Mouse (Mus musculus): ENCODE results near the gene Gldc.
"Not testable (repeated sequence)": the region's sequence is repeated elsewhere in the genome, so short reads cannot be mapped to it uniquely, and the experiment has no call there.

The Gldc gene

GRCm38 (mm10) chr19:30174919-30175571 lies at the start of gene Gldc:
Gene Gldc (minus strand): TSS chr19:30175429.
- DNase-seq (ENCODE audit: extremely low spot score, low read depth, low spot score): no peak

DNA sequence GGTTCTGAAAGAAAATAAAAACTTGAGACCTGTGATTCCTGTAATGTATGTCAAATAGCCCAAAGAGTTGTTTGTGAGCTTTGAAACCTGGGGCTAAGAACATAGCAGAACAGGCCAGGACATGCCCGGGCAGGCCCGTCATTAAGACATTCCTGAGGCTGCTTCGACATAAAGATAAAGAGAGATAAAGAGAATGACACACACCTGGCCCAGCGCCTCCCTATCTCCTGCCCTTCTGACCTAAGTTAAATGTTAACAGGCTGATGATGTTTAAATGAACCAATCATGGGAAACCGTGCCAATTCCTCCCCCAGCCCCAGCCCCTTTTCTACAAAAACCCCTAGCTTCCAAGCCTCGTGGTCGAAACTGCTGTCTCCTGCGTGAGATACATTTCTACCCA lies 47.4 kb upstream of the Gldc start:
- not testable (repeated sequence) for DNase-seq (ENCODE audit: extremely low spot score, low read depth, low spot score)

DNA sequence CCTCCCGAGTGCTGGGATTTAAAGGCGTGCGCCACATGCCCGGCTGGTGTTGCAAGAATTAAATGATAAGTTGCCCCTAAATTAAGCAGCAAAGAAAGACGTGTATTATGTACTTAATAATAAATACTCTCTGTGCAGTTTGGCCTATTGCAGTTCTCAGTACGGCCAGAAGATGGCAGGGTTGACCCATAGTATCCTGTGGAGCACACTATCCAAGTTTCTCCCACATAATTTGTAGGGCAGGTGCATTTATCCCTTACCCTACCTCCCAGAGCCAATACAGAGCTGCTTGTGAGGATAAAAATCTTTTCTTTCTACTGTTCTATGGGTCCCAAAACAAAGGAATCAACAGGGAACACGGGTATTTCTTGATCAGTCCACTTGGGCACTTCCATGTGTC lies 42.1 kb upstream of the Gldc start:
- peak; percentile 52 for DNase-seq (ENCODE audit: extremely low spot score, low read depth, low spot score)

GRCm38 (mm10) chr19:30216186-30216585 lies 41.0 kb upstream of the Gldc start:
- DNase-seq (ENCODE audit: extremely low spot score, low read depth, low spot score): no peak

- DNase-seq (ENCODE audit: extremely low spot score, low read depth, low spot score): not testable (repeated sequence)
These were observed 40.5 kb upstream of the Gldc start for GRCm38 (mm10) chr19:30215736-30216135.

GRCm38 (mm10) chr19:30214026-30214425 lies 38.8 kb upstream of the Gldc start:
- no peak for DNase-seq (ENCODE audit: extremely low spot score, low read depth, low spot score)

GRCm38 (mm10) chr19:30209006-30209405 lies 33.8 kb upstream of the Gldc start:
- DNase-seq (ENCODE audit: extremely low spot score, low read depth, low spot score): not testable (repeated sequence)

DNA sequence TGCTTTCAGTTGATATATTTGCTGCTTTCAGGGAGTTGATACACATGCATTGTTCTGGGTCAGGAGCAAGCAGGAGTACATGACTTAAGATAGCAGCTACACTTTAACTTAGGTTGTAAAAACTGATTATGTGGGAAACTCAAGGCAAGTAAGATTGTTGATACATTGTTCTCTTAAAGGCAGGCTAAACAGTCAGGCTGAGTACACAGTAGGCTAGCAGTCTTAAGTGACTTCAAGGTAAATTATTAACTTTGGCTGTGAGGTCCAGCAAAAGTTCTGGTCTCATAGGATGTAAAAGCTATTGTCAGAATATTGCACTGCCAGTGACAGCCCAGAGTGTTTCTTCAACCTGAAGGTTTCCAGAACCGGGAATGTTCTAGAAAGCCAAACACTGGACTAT lies 31.8 kb upstream of the Gldc start:
- no peak for DNase-seq (ENCODE audit: extremely low spot score, low read depth, low spot score)

- DNase-seq (ENCODE audit: extremely low spot score, low read depth, low spot score): no peak
These were observed 30.6 kb upstream of the Gldc start for GRCm38 (mm10) chr19:30205874-30206273.

DNA sequence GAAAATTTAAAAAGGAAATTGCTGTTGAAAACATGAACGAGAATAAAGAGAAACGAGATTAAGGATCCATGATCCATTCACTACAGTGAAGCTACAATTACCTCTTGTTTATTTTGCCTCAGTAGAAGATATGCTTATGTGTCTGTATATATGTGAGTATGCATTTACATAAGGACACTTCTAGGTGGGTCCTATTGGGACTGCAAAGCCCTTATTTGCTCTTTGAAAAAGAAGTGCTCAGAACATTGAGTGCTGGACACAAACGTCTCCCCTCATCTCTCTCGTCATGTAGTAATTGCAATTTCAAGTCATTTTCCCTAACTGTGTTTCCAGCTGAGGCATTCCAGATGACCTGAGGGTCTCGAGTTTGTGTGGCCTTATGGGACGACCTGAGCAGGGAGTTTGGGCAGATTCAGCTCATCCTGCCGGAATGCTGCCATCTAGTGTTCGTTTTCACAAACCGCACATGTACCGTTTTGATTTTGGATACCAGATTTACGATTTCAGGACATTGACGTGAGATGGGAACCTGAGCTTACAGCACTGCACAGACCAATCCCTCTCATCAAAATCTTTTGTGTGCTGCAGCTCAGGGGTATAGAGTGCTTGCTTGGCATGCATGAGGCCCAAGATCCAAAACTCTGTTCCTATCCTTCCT lies 30.1 kb upstream of the Gldc start:
- peak; percentile 80 for DNase-seq (ENCODE audit: extremely low spot score, low read depth, low spot score)

- DNase-seq (ENCODE audit: extremely low spot score, low read depth, low spot score): no peak
These were observed 26.9 kb upstream of the Gldc start for GRCm38 (mm10) chr19:30202177-30202576.

DNA sequence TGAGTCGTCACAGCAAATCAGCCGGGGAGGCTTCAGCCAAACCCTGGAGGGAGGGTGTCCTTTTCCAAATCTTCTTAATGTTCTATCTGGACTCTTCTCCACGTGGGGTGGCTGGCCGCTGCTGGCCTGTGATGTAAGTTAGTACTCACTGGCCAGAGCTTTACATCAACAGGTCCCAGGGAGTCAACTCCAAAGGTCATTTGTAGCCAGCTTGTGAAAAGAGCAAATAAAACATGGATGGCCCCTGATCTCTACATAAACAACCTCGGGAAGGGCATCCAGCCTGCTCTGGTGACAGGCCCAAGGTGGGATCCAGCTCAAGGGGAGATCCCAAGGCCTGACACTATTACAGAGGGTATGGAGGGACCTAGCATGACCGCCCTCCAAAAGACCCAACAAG lies 19.8 kb upstream of the Gldc start:
- no peak for DNase-seq (ENCODE audit: extremely low spot score, low read depth, low spot score)

GRCm38 (mm10) chr19:30187232-30187631 lies 12.0 kb upstream of the Gldc start:
- DNase-seq (ENCODE audit: extremely low spot score, low read depth, low spot score): no peak

- DNase-seq (ENCODE audit: extremely low spot score, low read depth, low spot score): no peak
These were observed 10.3 kb upstream of the Gldc start for GRCm38 (mm10) chr19:30185536-30185935.

DNA sequence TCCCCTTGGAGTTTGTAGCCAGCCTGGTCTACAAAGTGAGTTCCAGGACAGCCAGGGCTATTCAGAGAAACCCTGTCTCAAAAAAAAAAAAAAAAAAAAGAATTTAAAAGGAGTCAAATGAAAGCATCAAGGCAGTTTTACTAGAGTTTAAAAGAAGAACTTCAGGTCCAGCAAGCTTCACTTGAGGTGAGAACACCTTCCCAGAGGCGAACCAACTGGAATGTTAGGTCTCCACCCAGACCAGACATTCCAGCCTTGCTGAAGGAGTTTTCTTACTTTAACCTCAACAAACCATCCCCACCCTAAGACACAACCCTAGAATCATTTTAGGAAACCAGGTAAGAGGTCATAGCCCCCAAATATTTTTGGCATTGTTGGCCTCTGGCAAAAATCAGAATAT lies 4.8 kb upstream of the Gldc start:
- DNase-seq (ENCODE audit: extremely low spot score, low read depth, low spot score): no peak

DNA sequence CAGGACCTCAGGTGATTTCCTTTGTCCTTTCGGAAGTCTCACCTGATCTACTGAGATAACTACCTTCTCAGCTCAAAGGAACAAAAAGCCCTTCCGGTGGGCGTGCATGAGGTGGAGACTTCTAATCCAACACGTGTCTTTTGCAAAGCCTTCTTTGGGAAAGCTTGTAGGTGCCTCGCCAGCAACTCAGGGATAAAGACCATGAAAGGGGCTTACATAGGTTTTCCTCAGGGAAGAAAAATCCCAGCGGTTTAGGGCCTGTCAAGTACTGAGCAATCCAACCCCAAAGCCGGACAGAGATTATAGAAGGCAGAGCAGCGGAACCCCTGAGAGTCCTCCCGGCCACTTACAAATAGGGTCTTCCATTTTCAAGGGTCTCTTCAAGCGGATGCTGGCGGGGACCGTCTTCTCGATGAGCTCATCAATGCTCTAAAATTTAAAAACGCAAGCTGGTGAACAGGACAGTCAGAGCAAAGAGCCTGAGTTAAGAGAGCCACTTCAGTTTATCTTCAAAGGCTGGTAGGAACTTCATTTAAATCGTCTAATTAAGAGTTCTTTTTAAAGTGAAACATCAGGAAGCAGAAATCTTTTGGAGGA lies 1.1 kb downstream of the Gldc start:
- DNase-seq (ENCODE audit: extremely low spot score, low read depth, low spot score): no peak

GRCm38 (mm10) chr19:30171346-30172055 lies 3.7 kb downstream of the Gldc start:
- DNase-seq (ENCODE audit: extremely low spot score, low read depth, low spot score): no peak

DNA sequence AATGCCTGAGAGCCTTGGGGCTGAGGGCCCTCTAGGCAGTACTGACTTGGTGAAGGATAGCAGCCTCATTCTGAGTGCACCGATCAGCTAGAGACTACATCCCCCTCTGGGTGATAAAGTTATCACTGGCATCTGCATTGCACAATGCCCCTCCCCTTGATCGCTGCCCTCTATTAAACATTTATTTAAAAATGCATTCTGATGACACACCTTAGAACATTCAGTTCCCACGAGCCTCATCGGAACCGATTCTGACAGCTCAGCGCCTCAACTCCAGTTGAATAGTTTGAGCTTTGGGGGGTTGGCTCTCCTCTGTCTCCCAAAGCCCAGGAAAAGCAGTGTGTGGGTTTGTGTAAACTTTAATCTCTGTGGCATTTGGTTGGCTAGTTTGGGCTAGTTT lies 4.9 kb downstream of the Gldc start:
- DNase-seq (ENCODE audit: extremely low spot score, low read depth, low spot score): no peak

DNA sequence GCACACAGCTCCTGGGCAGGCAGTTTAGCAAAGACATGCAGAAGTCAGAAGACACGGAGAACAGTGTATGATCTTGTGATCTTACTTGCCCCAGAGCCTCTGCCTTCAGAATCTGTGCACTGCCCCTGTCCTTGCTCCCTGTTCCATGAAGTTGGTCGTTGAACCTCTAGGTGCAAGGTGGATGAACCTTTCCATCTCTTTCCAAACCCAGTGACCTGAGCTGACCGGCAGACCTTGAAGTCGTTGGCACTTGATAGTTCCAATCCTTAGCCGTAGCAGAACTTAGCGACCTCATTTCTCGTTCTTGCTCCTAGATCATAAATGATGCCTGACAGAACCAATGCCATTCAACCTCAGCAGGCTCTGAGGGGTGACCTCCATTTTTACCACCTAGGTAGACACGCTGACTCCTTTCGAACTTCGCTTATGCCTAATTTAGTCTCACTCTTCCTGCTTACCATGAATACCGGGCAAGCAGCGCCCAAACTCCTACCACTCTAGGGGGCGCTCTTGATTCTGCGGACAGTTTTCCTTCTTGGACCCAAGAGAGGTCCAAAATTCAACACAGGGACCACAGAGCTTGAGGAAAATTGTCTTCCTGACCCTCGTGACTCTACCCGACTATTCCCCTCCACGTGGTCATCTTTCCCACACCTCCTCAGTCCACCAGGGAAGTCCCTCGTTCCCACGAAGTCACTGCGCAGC lies 8.3 kb downstream of the Gldc start:
- no peak for DNase-seq (ENCODE audit: extremely low spot score, low read depth, low spot score)

GRCm38 (mm10) chr19:30164228-30164627 lies 11.0 kb downstream of the Gldc start:
- DNase-seq (ENCODE audit: extremely low spot score, low read depth, low spot score): no peak

DNA sequence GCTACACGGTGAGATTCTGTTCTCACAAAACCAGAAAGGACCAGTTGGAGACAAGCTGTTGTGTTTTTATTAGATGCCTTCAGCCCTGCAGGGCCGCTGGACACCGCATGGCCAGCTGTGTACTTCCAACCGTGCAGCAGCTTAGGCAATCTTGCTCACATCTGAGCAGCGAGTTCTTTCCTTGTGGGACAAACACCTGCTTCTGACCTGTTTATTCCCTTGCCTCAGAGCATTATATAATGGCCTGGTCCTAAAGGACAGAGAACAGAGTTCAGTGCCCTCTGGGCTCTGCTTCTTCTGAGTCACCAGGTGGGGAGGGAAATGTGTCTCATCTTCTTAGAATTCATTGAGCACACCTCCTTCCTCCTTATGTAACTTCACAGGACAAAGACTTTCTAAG lies 12.4 kb downstream of the Gldc start:
- no peak for DNase-seq (ENCODE audit: extremely low spot score, low read depth, low spot score)
